Mouse (Mus musculus) forebrain, embryonic 13.5 days (tissue): Measurements from ENCODE around the gene Il21r. TPM values are rescaled to one million over a fixed set of nuclear protein-coding genes. Genes with fewer than 3 reads are reported as not detected.

Experiments
- ATAC-seq: fragments of 200-750 bp; cut with Nextera tagmentation; 2 replicates; pipeline ENCODE4 v1.8.0; 2017
- H3K27ac ChIP-seq: fragments of 300-500 bp; sonication (generic); 2 replicates; pipeline ENCODE4 v1.5.1; 2015; ENCODE audit warnings: inconsistent platforms, mild to moderate bottlenecking, moderate library complexity
- H3K27me3 ChIP-seq: fragments of 300-500 bp; sonication (generic); 2 replicates; pipeline ENCODE4 v1.6.1; 2015; ENCODE audit warnings: mild to moderate bottlenecking, inconsistent platforms
- H3K36me3 ChIP-seq: fragments of 300-500 bp; sonication (generic); 2 replicates; pipeline ENCODE4 v1.6.1; 2015; ENCODE audit warnings: mild to moderate bottlenecking, inconsistent platforms; ENCODE audit not compliant: poor library complexity, severe bottlenecking
- H3K4me1 ChIP-seq: fragments of 300-500 bp; sonication (generic); 2 replicates; pipeline ENCODE4 v1.6.1; 2015; ENCODE audit warnings: inconsistent platforms
- H3K4me2 ChIP-seq: fragments of 300-500 bp; sonication (generic); 2 replicates; pipeline ENCODE4 v1.6.1; 2015; ENCODE audit warnings: inconsistent platforms, mild to moderate bottlenecking, moderate library complexity
- H3K4me3 ChIP-seq: fragments of 300-500 bp; sonication (generic); 2 replicates; pipeline ENCODE4 v1.5.1; 2015; ENCODE audit warnings: mild to moderate bottlenecking, inconsistent platforms
- H3K9ac ChIP-seq: fragments of 300-500 bp; sonication (generic); 2 replicates; pipeline ENCODE4 v1.6.1; 2015; ENCODE audit warnings: mild to moderate bottlenecking, inconsistent platforms
- H3K9me3 ChIP-seq: fragments of 300-500 bp; sonication (generic); replicated peaks from 2 replicates; pipeline ENCODE4 v1.6.1; 2016; ENCODE audit warnings: inconsistent platforms
- WGBS: fragments of 180-500 bp; shearing (Covaris S2); methylation state at CpG from one replicate; pipeline ENCODE4 v1.1.7; 2015; 5-methylcytosine and 5-hydroxymethylcytosine counted together
- polyA plus RNA-seq: library from polyadenylated mRNA; unstranded; fragments of >200 nt; fragmentation: Nextera tagmentation; extraction: Ambion mirVana; gene quantifications from 2 replicates; pipeline ENCODE4 v1.2.1, GENCODE M21; 2015

The Il21r gene
- polyA plus RNA-seq = 0.24 and 0.26 TPM in 2 replicates

DNA sequence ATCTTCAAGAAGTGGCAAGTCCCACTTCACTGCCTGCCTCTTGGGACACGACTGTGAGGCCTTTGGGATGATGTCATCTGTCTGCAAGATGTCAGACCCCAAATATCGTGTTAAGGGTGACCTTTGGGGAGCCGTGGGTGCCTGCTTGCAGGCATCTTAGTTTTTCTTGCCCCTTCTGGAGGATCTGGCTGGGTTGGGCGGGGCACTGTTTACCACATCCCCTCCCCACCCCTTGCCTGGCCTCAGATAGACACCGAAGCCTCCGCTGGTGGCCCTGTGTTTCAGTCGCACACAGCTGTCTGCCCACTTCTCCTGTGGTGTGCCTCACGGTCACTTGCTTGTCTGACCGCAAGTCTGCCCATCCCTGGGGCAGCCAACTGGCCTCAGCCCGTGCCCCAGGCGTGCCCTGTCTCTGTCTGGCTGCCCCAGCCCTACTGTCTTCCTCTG, at the start of gene Il21r:
Il21r (plus strand) TSS at position 245 of the 447 bp plus-strand sequence.
- Histone ChIP-seq H3K4me2 (no peak within 1 kb of the TSS), H3K9ac (no peak within 1 kb of the TSS), H3K4me1 (no peaks in the 10 kb centered on the region), H3K27ac (no peak within 1 kb of the TSS), H3K36me3 (no peaks in the 10 kb centered on the region), H3K4me3 (no peak within 1 kb of the TSS), H3K9me3 (no peaks in the 10 kb centered on the region), H3K27me3 (no peaks in the 10 kb centered on the region)
- WGBS = 80% methylated on average over 11 of the region's 11 CpGs
- ATAC-seq = no peak

GRCm38 (mm10) chr7:125553653-125554428, 49.4 kb upstream of the Il21r start:
- Histone ChIP-seq H3K9ac (no peak overlapping the region), H3K27me3 (peaks cover 45% of the 10 kb centered on the region), H3K36me3 (no peaks in the 10 kb centered on the region), H3K9me3 (no peaks in the 10 kb centered on the region), H3K4me2 (no peak overlapping the region), H3K27ac (no peak overlapping the region), H3K4me3 (no peak overlapping the region), H3K4me1 (peaks cover 16% of the 10 kb centered on the region)
- WGBS = 86% methylated on average over 13 of the region's 13 CpGs
- ATAC-seq = no peak

DNA sequence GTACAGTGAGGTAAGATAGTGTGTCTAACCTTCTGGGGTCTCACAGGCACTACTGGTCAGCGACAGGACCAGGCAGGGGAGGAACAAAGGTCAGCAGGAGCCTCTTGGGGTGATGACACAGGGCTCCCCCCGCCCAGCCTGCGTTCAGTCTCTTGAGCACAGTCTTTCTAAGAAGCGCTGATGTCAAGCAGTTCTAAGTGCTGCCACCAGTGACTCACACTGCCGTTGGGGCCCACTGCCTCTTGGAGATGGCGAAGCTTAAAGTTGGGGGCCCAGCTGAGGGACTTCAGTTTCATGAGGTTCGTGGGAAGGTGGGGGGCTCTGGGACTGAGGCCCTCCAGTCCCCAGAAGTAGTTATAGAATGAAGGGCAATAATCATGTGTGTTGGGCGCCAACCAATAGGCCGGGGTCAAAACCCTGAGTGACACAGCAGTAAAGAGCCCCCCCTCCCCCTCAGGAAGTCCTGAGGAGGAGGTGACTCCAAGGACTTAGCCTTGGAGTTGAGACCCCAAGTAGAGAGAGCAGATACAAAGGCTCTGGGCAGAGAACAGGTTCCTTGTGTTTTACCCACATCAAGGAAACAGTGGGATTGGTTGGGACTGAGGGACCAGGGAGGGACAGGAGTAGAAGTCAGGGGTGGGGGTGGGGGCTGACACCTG, 48.6 kb upstream of the Il21r start:
- Histone ChIP-seq H3K36me3 (no peaks in the 10 kb centered on the region), H3K4me3 (no peak overlapping the region), H3K9me3 (no peaks in the 10 kb centered on the region), H3K9ac (no peak overlapping the region), H3K4me1 (peaks cover 16% of the 10 kb centered on the region), H3K4me2 (no peak overlapping the region), H3K27me3 (peaks cover 42% of the 10 kb centered on the region), H3K27ac (no peak overlapping the region)
- no peak for ATAC-seq
- 92% methylated on average over 9 of the region's 9 CpGs for WGBS

GRCm38 (mm10) chr7:125555351-125555872, 47.8 kb upstream of the Il21r start:
- Histone ChIP-seq H3K36me3 (no peaks in the 10 kb centered on the region), H3K4me3 (no peak overlapping the region), H3K9me3 (no peaks in the 10 kb centered on the region), H3K4me1 (peaks cover 16% of the 10 kb centered on the region), H3K4me2 (no peak overlapping the region), H3K9ac (no peak overlapping the region), H3K27me3 (peaks cover 34% of the 10 kb centered on the region), H3K27ac (no peak overlapping the region)
- no peak for ATAC-seq
- WGBS = 85% methylated on average over 7 of the region's 7 CpGs

DNA sequence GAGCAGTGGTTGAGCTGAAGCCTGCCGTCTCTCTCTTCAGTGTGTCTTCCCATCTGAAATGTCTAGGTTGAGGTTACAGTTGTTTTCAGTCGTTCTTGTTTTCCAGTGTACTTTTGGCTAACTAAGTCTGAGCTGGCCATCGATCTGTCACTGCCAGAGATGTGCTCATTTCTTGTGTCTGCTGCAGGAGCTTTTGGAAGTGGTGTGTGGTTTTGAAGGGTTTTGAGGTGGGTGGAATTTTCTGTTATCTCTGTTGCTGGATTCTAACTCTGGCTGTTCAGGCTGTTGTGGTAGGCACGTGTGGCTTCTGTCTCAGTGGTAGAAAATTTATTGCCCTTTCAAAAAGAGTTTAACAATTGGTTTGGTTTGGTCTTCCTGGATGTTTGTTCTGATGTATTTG, 47.1 kb upstream of the Il21r start:
- ATAC-seq = no peak
- 82% methylated on average over 4 of the region's 4 CpGs for WGBS
- Histone ChIP-seq H3K4me1 (peaks cover 16% of the 10 kb centered on the region), H3K4me3 (no peak overlapping the region), H3K4me2 (no peak overlapping the region), H3K27me3 (peaks cover 28% of the 10 kb centered on the region), H3K27ac (no peak overlapping the region), H3K36me3 (no peaks in the 10 kb centered on the region), H3K9ac (no peak overlapping the region), H3K9me3 (no peaks in the 10 kb centered on the region)

DNA sequence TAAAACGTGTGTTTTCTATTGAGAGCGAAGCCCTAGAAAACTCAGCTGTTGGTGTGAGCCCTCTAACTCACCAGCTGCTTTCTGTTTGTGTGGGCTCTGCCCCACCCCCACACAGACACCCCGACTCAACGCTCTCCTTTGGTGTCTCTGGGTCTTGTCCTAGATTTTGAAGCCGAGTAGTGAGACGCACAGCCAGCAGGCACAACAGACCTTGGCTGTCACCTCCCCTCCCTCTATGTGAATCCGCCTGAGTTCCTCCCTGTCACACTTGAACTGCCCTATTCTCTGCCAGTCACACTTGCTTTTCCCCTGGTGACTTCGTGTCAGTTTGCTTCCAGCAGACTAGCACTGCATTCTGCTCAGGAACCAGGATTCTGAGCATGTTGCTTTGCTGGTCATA, 46.4 kb upstream of the Il21r start:
- Histone ChIP-seq H3K9me3 (no peaks in the 10 kb centered on the region), H3K4me3 (no peak overlapping the region), H3K4me2 (no peak overlapping the region), H3K4me1 (peaks cover 12% of the 10 kb centered on the region), H3K27ac (no peak overlapping the region), H3K27me3 (peaks cover 23% of the 10 kb centered on the region), H3K9ac (no peak overlapping the region), H3K36me3 (no peaks in the 10 kb centered on the region)
- no peak for ATAC-seq
- 76% methylated on average over 8 of the region's 8 CpGs for WGBS

DNA sequence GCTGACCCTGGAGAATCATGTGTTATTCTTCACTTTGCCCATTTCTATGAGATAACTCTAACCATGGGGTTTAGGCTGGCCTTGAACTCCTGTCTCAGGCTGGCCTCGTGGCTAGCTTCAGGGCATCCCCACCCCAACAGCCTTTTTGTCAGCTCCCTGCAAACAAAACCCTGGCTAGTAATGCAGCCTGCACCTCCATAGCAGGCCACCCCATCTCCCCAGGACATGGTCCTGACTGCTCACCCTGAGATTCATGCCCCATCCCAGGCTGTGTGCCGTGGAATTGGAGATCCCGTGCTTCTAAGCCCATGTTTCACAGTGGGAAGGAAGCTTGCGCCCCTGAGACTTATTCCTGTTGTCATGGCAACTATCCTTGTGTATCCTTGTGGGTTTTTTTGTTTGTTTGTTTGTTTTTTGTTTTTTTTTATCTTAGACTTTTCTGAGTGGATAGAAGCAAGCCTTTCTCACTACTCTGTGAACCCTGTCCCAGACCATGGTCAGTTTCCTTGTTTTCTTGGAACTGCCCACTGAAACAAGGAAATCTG, 44.8 kb upstream of the Il21r start:
- H3K4me3 ChIP-seq = no peak overlapping the region
- ATAC-seq = no peak
- no peaks in the 10 kb centered on the region for H3K9me3 ChIP-seq
- peaks cover 9% of the 10 kb centered on the region; the same call in 1 of the 2 replicates for H3K27me3 ChIP-seq
- WGBS = 67% methylated on average over 4 of the region's 4 CpGs
- H3K36me3 ChIP-seq = no peaks in the 10 kb centered on the region
- no peak overlapping the region for H3K27ac ChIP-seq
- no peak overlapping the region for H3K4me2 ChIP-seq
- no peak overlapping the region for H3K9ac ChIP-seq
- H3K4me1 ChIP-seq = no peaks in the 10 kb centered on the region

DNA sequence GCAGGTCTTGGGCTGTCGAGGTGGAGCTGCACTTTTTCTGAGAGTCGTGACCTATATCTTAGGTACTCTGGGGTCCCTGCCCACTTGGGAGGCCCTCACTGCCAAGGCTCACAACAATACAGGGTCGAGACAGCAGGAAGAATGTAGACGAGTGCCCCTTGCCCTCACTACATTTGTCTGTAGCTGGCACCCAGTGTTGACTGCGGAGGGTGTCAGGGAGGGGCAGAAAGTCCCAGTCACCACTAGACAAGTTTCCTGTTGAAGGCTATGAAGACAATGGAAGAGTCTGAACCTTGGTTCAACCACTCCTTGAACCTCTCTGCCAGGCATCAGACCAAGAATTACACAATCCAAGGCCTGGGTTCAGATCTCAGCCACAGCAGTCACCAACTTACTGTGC, 44.2 kb upstream of the Il21r start:
- Histone ChIP-seq H3K9ac (no peak overlapping the region), H3K4me2 (no peak overlapping the region), H3K4me3 (no peak overlapping the region), H3K9me3 (no peaks in the 10 kb centered on the region), H3K27ac (no peak overlapping the region), H3K27me3 (0 out of 2 replicates have a peak, but pooled peaks cover 3% of the 10 kb centered on the region), H3K4me1 (no peaks in the 10 kb centered on the region), H3K36me3 (no peaks in the 10 kb centered on the region)
- no peak for ATAC-seq
- WGBS = 67% methylated on average over 5 of the region's 5 CpGs

DNA sequence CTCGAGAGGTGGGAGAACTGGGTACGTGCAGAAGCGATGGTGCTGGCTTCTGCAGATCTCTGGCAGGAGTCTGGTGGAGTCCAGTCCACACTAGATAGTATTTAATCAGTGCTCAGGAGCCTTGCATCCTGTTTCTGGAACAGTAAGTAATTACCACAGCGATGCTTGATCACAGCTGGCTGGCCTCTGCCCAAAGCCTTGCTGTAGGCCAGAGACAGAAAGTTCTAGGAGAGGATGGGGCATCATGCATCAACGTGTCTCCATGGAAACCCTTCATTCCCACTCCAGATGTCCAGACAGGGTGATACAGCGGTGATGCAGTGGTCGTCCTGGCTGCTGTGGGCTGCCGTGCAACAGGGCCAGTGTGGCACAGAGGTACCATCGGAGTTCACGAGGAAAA, 43.7 kb upstream of the Il21r start:
- Histone ChIP-seq H3K9me3 (no peaks in the 10 kb centered on the region), H3K9ac (no peak overlapping the region), H3K4me3 (no peak overlapping the region), H3K4me1 (no peaks in the 10 kb centered on the region), H3K36me3 (no peaks in the 10 kb centered on the region), H3K27ac (no peak overlapping the region), H3K4me2 (no peak overlapping the region), H3K27me3 (no peaks in the 10 kb centered on the region)
- no peak for ATAC-seq
- WGBS = 90% methylated on average over 10 of the region's 10 CpGs

DNA sequence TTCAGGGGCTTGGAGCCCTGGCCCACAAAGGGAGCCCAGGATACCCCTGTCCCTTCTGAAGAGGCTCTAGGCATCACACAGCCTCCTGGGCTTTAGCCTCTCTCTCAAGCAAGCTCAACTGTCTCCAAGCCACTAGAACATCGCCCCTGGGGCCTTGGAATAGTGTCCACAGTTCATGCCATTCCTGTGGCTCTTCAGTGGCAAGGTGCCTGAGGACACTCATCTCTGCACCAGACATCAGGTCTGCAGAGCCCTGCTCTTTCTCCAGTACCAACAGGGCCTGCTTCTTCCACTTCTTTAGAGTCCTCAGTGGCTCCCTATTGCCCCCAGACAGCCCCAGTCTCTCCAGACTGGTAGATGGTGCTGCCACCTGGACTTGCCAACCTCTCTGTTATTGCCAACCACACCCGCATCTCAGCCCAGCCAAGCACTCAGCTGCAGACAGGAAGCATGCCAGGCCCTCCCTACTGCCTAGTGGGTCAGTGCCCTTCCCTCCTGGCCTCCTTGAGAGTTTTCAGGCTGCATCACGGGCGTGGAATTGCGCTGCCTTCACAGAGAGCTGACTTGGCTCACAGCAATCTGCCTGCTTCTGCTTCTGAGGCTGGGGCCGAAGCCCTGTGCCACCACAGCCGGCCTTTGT, 43.0 kb upstream of the Il21r start:
- 84% methylated on average over 7 of the region's 7 CpGs for WGBS
- Histone ChIP-seq H3K27me3 (no peaks in the 10 kb centered on the region), H3K4me3 (no peak overlapping the region), H3K9ac (no peak overlapping the region), H3K9me3 (no peaks in the 10 kb centered on the region), H3K4me2 (no peak overlapping the region), H3K27ac (no peak overlapping the region), H3K4me1 (no peaks in the 10 kb centered on the region), H3K36me3 (no peaks in the 10 kb centered on the region)
- no peak for ATAC-seq

GRCm38 (mm10) chr7:125561085-125561690, 42.0 kb upstream of the Il21r start:
- H3K4me2 ChIP-seq = no peak overlapping the region
- ATAC-seq = no peak
- H3K27ac ChIP-seq = no peak overlapping the region
- no peaks in the 10 kb centered on the region for H3K4me1 ChIP-seq
- 70% methylated on average over 8 of the region's 9 CpGs for WGBS
- H3K4me3 ChIP-seq = no peak overlapping the region
- H3K36me3 ChIP-seq = no peaks in the 10 kb centered on the region
- no peaks in the 10 kb centered on the region for H3K27me3 ChIP-seq
- no peaks in the 10 kb centered on the region for H3K9me3 ChIP-seq
- no peak overlapping the region for H3K9ac ChIP-seq
